Mouse (Mus musculus) ES-Bruce4 (cell line): ENCODE results near the gene Olfml2a.

Experiments
- CTCF ChIP-seq: IDR thresholded peaks from one replicate; pipeline ENCODE4 v1.8.1; 2011; ENCODE audit warnings: low read depth, low read length
- EP300 ChIP-seq: IDR thresholded peaks from 2 replicates; pipeline ENCODE4 v1.6.1; 2011; ENCODE audit warnings: low read depth, low read length; ENCODE audit not compliant: insufficient read depth
- POLR2A ChIP-seq: IDR thresholded peaks from one replicate; pipeline ENCODE4 v1.8.1; 2011; ENCODE audit warnings: low read length; ENCODE audit not compliant: insufficient read depth

DNA sequence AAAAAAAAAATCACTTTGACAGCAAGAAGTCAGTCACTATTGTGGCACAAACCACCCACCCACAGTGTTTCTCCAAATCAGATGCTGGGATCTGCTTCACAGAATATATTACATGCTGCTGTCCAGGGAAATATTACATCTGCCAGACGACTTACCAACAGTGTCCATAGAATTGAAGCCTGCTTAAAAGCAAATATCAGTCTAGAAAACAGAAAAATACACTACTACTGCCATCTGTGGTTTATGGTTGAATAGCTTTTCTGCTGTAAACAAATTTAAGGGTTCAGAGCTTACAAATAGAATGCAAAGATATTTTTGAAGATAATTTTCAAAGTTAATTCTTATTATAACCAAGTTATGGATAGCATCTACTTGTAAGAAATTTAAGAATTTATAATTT lies 10.4 kb upstream of the Olfml2a start:
- TF ChIP-seq EP300 = no peak
- no peak for TF ChIP-seq CTCF
- no peak for TF ChIP-seq POLR2A
